Mouse (Mus musculus) ES-Bruce4 (cell line): Measurements from ENCODE around the gene Prcd. TPM values are rescaled to one million over a fixed set of nuclear protein-coding genes. Genes with fewer than 3 reads are reported as not detected.
"Not testable (repeated sequence)": the region's sequence is repeated elsewhere in the genome, so short reads cannot be mapped to it uniquely, and the experiment has no call there.

Experiments
- H3K27ac ChIP-seq: 2 replicates; pipeline ENCODE4 v1.5.1; 2012; ENCODE audit warnings: low read length, inconsistent platforms; ENCODE audit not compliant: insufficient read depth
- H3K27me3 ChIP-seq: 2 replicates; pipeline ENCODE4 v1.6.1; 2012; ENCODE audit warnings: mild to moderate bottlenecking, low read length, inconsistent platforms; ENCODE audit not compliant: control insufficient read depth, poor library complexity, insufficient read depth, severe bottlenecking
- H3K36me3 ChIP-seq: 2 replicates; pipeline ENCODE4 v1.6.1; 2012; ENCODE audit warnings: inconsistent platforms, mild to moderate bottlenecking, low read length, moderate library complexity; ENCODE audit not compliant: control insufficient read depth, poor library complexity, insufficient read depth, severe bottlenecking
- H3K4me1 ChIP-seq: one replicate; pipeline ENCODE4 v1.8.1; 2011; ENCODE audit warnings: low read length; ENCODE audit not compliant: control insufficient read depth, insufficient read depth
- H3K4me3 ChIP-seq: 2 replicates; pipeline ENCODE4 v1.5.1; 2011; ENCODE audit warnings: low read depth, mild to moderate bottlenecking, low read length
- H3K9ac ChIP-seq: 2 replicates; pipeline ENCODE4 v1.6.1; 2012; ENCODE audit warnings: low read depth, mild to moderate bottlenecking, inconsistent platforms; ENCODE audit not compliant: poor library complexity, severe bottlenecking
- H3K9me3 ChIP-seq: replicated peaks from 2 replicates; pipeline ENCODE4 v1.6.1; 2012; ENCODE audit warnings: mild to moderate bottlenecking, low read length, inconsistent platforms; ENCODE audit not compliant: control insufficient read depth, poor library complexity, insufficient read depth, severe bottlenecking
- CTCF ChIP-seq: IDR thresholded peaks from one replicate; pipeline ENCODE4 v1.8.1; 2011; ENCODE audit warnings: low read depth, low read length
- EP300 ChIP-seq: IDR thresholded peaks from 2 replicates; pipeline ENCODE4 v1.6.1; 2011; ENCODE audit warnings: low read depth, low read length; ENCODE audit not compliant: insufficient read depth
- POLR2A ChIP-seq: IDR thresholded peaks from one replicate; pipeline ENCODE4 v1.8.1; 2011; ENCODE audit warnings: low read length; ENCODE audit not compliant: insufficient read depth
- polyA plus RNA-seq: library from polyadenylated mRNA; stranded (reverse); fragments of >200 nt; gene quantifications from 2 replicates; pipeline ENCODE4 v1.2.4, GENCODE M21; 2011; ENCODE audit warnings: low read depth; ENCODE audit not compliant: missing spikeins, insufficient read depth, insufficient read length

Gene Prcd
- polyA plus RNA-seq, 1 experiment, result not detected

- Histone ChIP-seq H3K9me3 (no peaks in the 10 kb centered on the region), H3K9ac (no peak overlapping the region), H3K27ac (no peak overlapping the region), H3K36me3 (no peaks in the 10 kb centered on the region), H3K4me1 (no peaks in the 10 kb centered on the region), H3K4me3 (no peak overlapping the region), H3K27me3 (no peaks in the 10 kb centered on the region)
- TF ChIP-seq EP300, result no peak
- no peak for TF ChIP-seq POLR2A
- no peak for TF ChIP-seq CTCF
These were observed 8.6 kb downstream of the Prcd start for GRCm38 (mm10) chr11:116661948-116662377.

GRCm38 (mm10) chr11:116665289-116665688 is 12.0 kb downstream of the Prcd start:
- Histone ChIP-seq H3K9ac (no peak overlapping the region), H3K4me3 (no peak overlapping the region), H3K9me3 (no peaks in the 10 kb centered on the region), H3K27me3 (no peaks in the 10 kb centered on the region), H3K36me3 (no peaks in the 10 kb centered on the region), H3K27ac (no peak overlapping the region), H3K4me1 (no peaks in the 10 kb centered on the region)
- TF ChIP-seq CTCF (no peak), POLR2A (no peak), EP300 (no peak)

GRCm38 (mm10) chr11:116666566-116666965 is 13.2 kb downstream of the Prcd start:
- no peak for TF ChIP-seq CTCF
- no peak for TF ChIP-seq POLR2A
- no peak for TF ChIP-seq EP300
- H3K27ac ChIP-seq, result no peak overlapping the region
- H3K9ac ChIP-seq, result no peak overlapping the region
- H3K4me1 ChIP-seq, result no peaks in the 10 kb centered on the region
- no peak overlapping the region for H3K4me3 ChIP-seq
- H3K36me3 ChIP-seq, result no peaks in the 10 kb centered on the region
- H3K27me3 ChIP-seq, result no peaks in the 10 kb centered on the region
- H3K9me3 ChIP-seq, result no peaks in the 10 kb centered on the region

- not testable (repeated sequence) for H3K36me3 ChIP-seq, H3K4me1 ChIP-seq, H3K27me3 ChIP-seq, H3K4me3 ChIP-seq, H3K27ac ChIP-seq, H3K9me3 ChIP-seq, H3K9ac ChIP-seq
These were observed 13.7 kb downstream of the Prcd start for GRCm38 (mm10) chr11:116667012-116667411.

GRCm38 (mm10) chr11:116667930-116668329 is 14.6 kb downstream of the Prcd start:
- H3K9ac ChIP-seq, result no peak overlapping the region
- no peaks in the 10 kb centered on the region for H3K4me1 ChIP-seq
- no peak overlapping the region for H3K27ac ChIP-seq
- H3K4me3 ChIP-seq, result no peak overlapping the region
- no peaks in the 10 kb centered on the region for H3K27me3 ChIP-seq
- no peaks in the 10 kb centered on the region for H3K9me3 ChIP-seq
- H3K36me3 ChIP-seq, result peaks cover 7% of the 10 kb centered on the region
- TF ChIP-seq POLR2A (no peak), EP300 (no peak), CTCF (no peak)

- H3K36me3 ChIP-seq, result peaks cover 12% of the 10 kb centered on the region
- no peak overlapping the region for H3K27ac ChIP-seq
- no peaks in the 10 kb centered on the region for H3K9me3 ChIP-seq
- no peak for TF ChIP-seq CTCF
- TF ChIP-seq EP300, result no peak
- no peak overlapping the region for H3K4me3 ChIP-seq
- H3K4me1 ChIP-seq, result no peaks in the 10 kb centered on the region
- H3K9ac ChIP-seq, result no peak overlapping the region
- no peaks in the 10 kb centered on the region for H3K27me3 ChIP-seq
These were observed 15.1 kb downstream of the Prcd start for GRCm38 (mm10) chr11:116668381-116668825.

- Histone ChIP-seq H3K9me3 (no peaks in the 10 kb centered on the region), H3K36me3 (peaks cover 16% of the 10 kb centered on the region), H3K9ac (no peak overlapping the region), H3K27me3 (no peaks in the 10 kb centered on the region), H3K27ac (no peak overlapping the region), H3K4me1 (peaks cover 2% of the 10 kb centered on the region), H3K4me3 (no peak overlapping the region)
- TF ChIP-seq EP300, result no peak
These were observed 15.5 kb downstream of the Prcd start for GRCm38 (mm10) chr11:116668839-116669238.
